Mouse (Mus musculus) heart, adult 2 months (tissue): ENCODE results near the gene Gm5105. TPM values are rescaled to one million over a fixed set of nuclear protein-coding genes. Genes with fewer than 3 reads are reported as not detected.

Source experiments
- DNase-seq, 2 experiments: peaks; one replicate each; pipeline ENCODE4 v3.0.0; 2021
- H3K27ac ChIP-seq: fragments of 200-600 bp; 2 replicates; pipeline ENCODE4 v1.8.1; 2022
- H3K27me3 ChIP-seq: fragments of 200-500 bp; 2 replicates; pipeline ENCODE4 v1.6.1; 2012; ENCODE audit warnings: mild to moderate bottlenecking, low read length, inconsistent platforms, mixed read lengths; ENCODE audit not compliant: control insufficient read depth, insufficient read depth
- H3K36me3 ChIP-seq: fragments of 200-500 bp; 2 replicates; pipeline ENCODE4 v1.6.1; 2012; ENCODE audit warnings: low read length, inconsistent platforms; ENCODE audit not compliant: control insufficient read depth, insufficient read depth
- H3K4me1 ChIP-seq: fragments of 200-500 bp; 2 replicates; pipeline ENCODE4 v1.6.1; 2011; ENCODE audit warnings: low read length; ENCODE audit not compliant: control insufficient read depth, insufficient read depth
- H3K4me3 ChIP-seq: fragments of 200-600 bp; 2 replicates; pipeline ENCODE4 v1.8.1; 2022
- H3K79me2 ChIP-seq: fragments of 200-500 bp; replicated peaks from 2 replicates; pipeline ENCODE4 v1.6.1; 2012; ENCODE audit warnings: mild to moderate bottlenecking, inconsistent platforms, low read length, moderate library complexity, mixed read lengths; ENCODE audit not compliant: control insufficient read depth, insufficient read depth
- H3K9ac ChIP-seq: fragments of 200-500 bp; 2 replicates; pipeline ENCODE4 v1.6.1; 2012; ENCODE audit warnings: low read depth, mild to moderate bottlenecking, control low read depth, inconsistent platforms, low read length, mixed read lengths
- CTCF ChIP-seq: fragments of 200-600 bp; IDR thresholded peaks from 2 replicates; pipeline ENCODE4 v1.8.1; 2022; ENCODE audit warnings: antibody characterized with exemption, mild to moderate bottlenecking, moderate library complexity
- EP300 ChIP-seq: fragments of 200-500 bp; IDR thresholded peaks from 2 replicates; pipeline ENCODE4 v1.6.1; 2011; ENCODE audit warnings: low read depth, low read length, control low read depth; ENCODE audit not compliant: insufficient read depth
- POLR2A ChIP-seq: fragments of 200-500 bp; IDR thresholded peaks from 2 replicates; pipeline ENCODE4 v1.6.1; 2011; ENCODE audit warnings: mild to moderate bottlenecking, low read depth, low read length, control low read depth; ENCODE audit not compliant: insufficient read depth
- WGBS: fragments of 180-500 bp; shearing (Covaris S2); methylation state at CpG from one replicate; pipeline ENCODE4 v1.1.7; 2018; 5-methylcytosine and 5-hydroxymethylcytosine counted together
- intact Hi-C: fragments of 180-260 bp; cut with DNase I; formaldehyde crosslinking; loops from one replicate; pipeline ENCODE4 v1.15.1; 2025
- polyA plus RNA-seq: library from polyadenylated mRNA; depleted of rRNA; stranded (reverse); fragments of >200 nt; gene quantifications from 2 replicates; pipeline ENCODE4 v1.2.3, GENCODE M21; 2012
- total RNA-seq, 2 experiments: library from RNA; stranded (reverse); gene quantifications; 2 replicates each; pipeline ENCODE4 v1.2.3; 2021

The Gm5105 gene
- total and polyA plus RNA-seq, 3 experiments = 0.77 to 1.4 (median 1.4) TPM

DNA sequence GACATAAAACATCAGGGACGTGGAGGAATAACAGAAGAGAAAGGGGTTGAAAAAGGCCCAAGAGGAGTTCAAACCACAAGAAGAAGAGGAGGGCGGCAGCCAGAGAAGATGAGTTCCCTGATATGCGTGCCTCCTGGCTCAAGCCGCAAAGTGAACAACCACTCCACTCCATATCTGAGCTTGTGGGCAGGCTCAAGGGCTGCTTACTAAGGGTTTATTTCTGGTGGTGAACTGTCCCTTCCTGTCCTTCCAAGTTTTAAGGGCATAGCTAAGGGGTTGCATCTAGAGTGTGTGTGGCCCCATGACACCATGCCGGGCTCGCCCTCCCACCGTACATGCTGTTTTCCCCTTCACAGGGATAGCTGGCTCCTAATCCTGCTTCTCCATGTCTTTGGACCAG, 6.8 kb downstream of the Gm5105 start:
- intact Hi-C loops = no loop called here
- peak in 1 of 2 experiments; percentile 54 for DNase-seq
- TF ChIP-seq EP300 (0 out of 2 replicates have a peak, but pooled peaks have one; percentile 18), CTCF (no peak), POLR2A (0 out of 2 replicates have a peak, but pooled peaks have one; percentile 25)
- Histone ChIP-seq H3K79me2 (no peaks in the 10 kb centered on the region), H3K36me3 (no peaks in the 10 kb centered on the region), H3K27me3 (no peaks in the 10 kb centered on the region), H3K4me1 (peaks cover 7% of the 10 kb centered on the region), H3K27ac (peak overlapping the region; percentile 75), H3K9ac (no peak overlapping the region), H3K4me3 (no peak overlapping the region)
- 56% methylated on average over 7 of the region's 7 CpGs for WGBS

DNA sequence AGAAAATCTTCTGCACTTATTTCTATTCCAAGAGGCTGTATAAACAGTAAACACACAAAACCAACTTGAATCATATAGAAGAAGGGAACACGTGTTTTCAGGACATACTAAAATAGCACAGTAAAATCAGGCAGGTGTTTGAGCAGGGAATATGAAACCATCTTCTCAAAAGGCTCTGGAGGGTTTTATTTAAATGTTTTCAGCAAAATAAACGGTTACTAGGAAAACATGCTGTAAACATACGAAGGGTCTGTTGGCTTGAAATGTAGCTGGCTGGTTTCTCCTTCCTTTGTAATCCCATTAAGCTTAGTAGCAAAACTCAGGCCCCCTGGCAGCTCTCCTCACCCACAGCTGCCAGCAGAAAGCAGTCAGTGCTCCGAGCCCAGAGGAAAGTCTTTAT, 9.0 kb downstream of the Gm5105 start:
- no peaks in the 10 kb centered on the region for H3K36me3 ChIP-seq
- WGBS = 44% methylated on average over 4 of the region's 4 CpGs
- H3K9ac ChIP-seq = no peak overlapping the region
- intact Hi-C loops = no loop called here
- H3K4me3 ChIP-seq = no peak overlapping the region
- no peak for DNase-seq
- no peaks in the 10 kb centered on the region for H3K79me2 ChIP-seq
- TF ChIP-seq CTCF (no peak), EP300 (no peak), POLR2A (no peak)
- no peak overlapping the region for H3K27ac ChIP-seq
- H3K4me1 ChIP-seq = peaks cover 2% of the 10 kb centered on the region; the same call in 1 of the 2 replicates
- no peaks in the 10 kb centered on the region for H3K27me3 ChIP-seq

DNA sequence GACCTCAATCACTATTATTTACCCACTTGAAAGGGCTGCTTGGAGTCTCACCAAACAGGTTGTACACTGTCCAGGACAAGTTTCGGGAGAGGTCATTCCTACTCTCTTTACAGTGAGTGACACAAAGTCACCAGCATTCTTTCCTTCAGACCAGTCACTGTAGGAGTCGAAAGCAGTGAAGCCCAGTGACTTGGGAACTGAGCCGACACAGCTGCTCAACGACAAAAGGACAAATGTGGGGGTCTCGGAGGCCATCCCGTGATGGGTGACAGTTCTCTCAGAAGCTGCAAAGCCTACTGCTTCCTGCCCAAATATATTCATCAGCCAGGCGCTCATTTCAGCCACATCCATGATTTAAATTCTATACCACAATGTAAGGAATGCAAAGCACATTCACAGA, 10.2 kb downstream of the Gm5105 start:
- no peak overlapping the region for H3K4me3 ChIP-seq
- TF ChIP-seq EP300 (no peak), POLR2A (no peak), CTCF (no peak)
- no peaks in the 10 kb centered on the region for H3K79me2 ChIP-seq
- peaks cover 2% of the 10 kb centered on the region; the same call in 1 of the 2 replicates for H3K4me1 ChIP-seq
- WGBS = 57% methylated on average over 7 of the region's 7 CpGs
- intact Hi-C loops = no loop called here
- H3K9ac ChIP-seq = no peak overlapping the region
- no peaks in the 10 kb centered on the region for H3K36me3 ChIP-seq
- no peak overlapping the region; the same call in 1 of the 2 replicates for H3K27ac ChIP-seq
- no peaks in the 10 kb centered on the region for H3K27me3 ChIP-seq
- DNase-seq = no peak

DNA sequence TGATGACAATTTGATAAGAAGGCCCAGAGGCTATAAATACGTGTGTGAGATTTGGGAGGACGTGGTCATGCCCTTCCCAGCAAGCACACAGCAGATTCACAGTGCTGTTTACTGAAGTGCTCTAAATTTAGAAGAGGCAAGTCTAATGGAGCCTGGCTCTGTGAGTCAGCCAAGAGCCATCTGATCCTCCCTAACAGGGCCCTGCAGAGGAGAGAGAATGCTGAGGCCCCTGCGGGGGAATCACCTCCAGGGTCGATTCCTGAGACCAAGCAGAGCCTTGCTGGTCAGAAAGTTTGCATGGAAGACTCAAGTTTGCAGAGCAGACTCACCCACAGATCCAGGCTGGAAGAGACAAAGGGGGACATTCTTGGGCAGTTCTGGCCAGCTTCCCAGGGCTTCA, 13.2 kb downstream of the Gm5105 start:
- intact Hi-C loops = no loop called here

DNA sequence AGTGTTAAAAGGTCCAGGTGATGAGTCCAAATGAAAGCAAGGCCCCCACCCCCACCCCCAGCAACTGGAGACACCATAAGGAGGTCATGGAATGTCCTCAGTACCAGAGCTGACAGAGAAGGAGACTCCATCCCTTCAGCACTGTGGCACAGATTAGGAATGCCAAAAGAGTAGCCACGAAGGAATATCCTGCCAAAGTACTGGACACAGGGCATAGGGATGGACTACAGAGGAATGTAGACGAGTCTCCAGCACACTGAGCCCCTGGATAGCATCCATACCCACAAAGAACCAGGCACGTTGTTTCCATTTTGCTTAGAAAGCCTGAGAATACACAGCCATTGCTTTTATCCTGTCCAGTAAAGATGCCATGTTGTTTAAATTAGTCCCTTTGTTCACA, 15.8 kb downstream of the Gm5105 start:
- Histone ChIP-seq H3K4me3 (no peak overlapping the region), H3K4me1 (no peaks in the 10 kb centered on the region; the same call in 1 of the 2 replicates), H3K9ac (no peak overlapping the region), H3K27ac (no peak overlapping the region), H3K36me3 (no peaks in the 10 kb centered on the region), H3K79me2 (no peaks in the 10 kb centered on the region), H3K27me3 (no peaks in the 10 kb centered on the region)
- DNase-seq = no peak
- 43% methylated on average over 3 of the region's 3 CpGs for WGBS
- intact Hi-C loops = no loop called here
- TF ChIP-seq POLR2A (no peak), EP300 (no peak), CTCF (no peak)

More for the DNA sequence above, 13.2 kb downstream of the Gm5105 start:
- Histone ChIP-seq H3K79me2 (no peaks in the 10 kb centered on the region), H3K36me3 (no peaks in the 10 kb centered on the region), H3K4me1 (no peaks in the 10 kb centered on the region; the same call in 1 of the 2 replicates), H3K9ac (peak overlapping the region; percentile 47; the same call in 1 of the 2 replicates), H3K27ac (peak overlapping the region; percentile 86), H3K27me3 (no peaks in the 10 kb centered on the region), H3K4me3 (no peak overlapping the region)
- WGBS = 19% methylated on average over 4 of the region's 4 CpGs
- peak; percentile 56 to 64 for DNase-seq
- TF ChIP-seq EP300 (0 out of 2 replicates have a peak, but pooled peaks have one; percentile 39), POLR2A (peak; percentile 49; the same call in 1 of the 2 replicates), CTCF (no peak)

- 79% methylated on average over 11 of the region's 11 CpGs for WGBS
- Histone ChIP-seq H3K4me1 (no peaks in the 10 kb centered on the region; the same call in 1 of the 2 replicates), H3K79me2 (no peaks in the 10 kb centered on the region), H3K27ac (no peak overlapping the region), H3K4me3 (no peak overlapping the region), H3K36me3 (no peaks in the 10 kb centered on the region), H3K27me3 (no peaks in the 10 kb centered on the region), H3K9ac (no peak overlapping the region)
- no peak for TF ChIP-seq CTCF
- TF ChIP-seq EP300 = no peak
- TF ChIP-seq POLR2A = no peak
- intact Hi-C loops = no loop called here
- no peak for DNase-seq
Measured at GRCm38 (mm10) chr3:138050772-138051171, 16.4 kb downstream of the Gm5105 start.
